Comparison of ENCODE assay signal across 8 mouse cellular contexts in genomic region chr3:146682140-146682651, GRCm38 (mm10). TPM values are rescaled to one million over a fixed set of nuclear protein-coding genes. Genes with fewer than 3 reads are reported as not detected.
DNase-seq lines count a peak whose midpoint lies in the region; ATAC-seq and TF ChIP-seq lines count a peak whose summit lies in the region.

No protein-coding gene starts in this region.

- 21% methylated on average over 13 of the region's 13 CpGs for WGBS in kidney, adult 2 months
- WGBS in stomach, embryonic 14.5 days: 42% methylated on average over 13 of the region's 13 CpGs

- peak; percentile 15 for DNase-seq in embryo, embryonic 10 days (ENCODE audit: low spot score)
- no peak for DNase-seq in embryo, embryonic 9.5 days (ENCODE audit: extremely low spot score)
- DNase-seq in embryo, embryonic 11 days: peak; percentile 50
- DNase-seq in heart, adult 8-10 months (ENCODE audit: low spot score): peak; percentile 52
- peak; percentile 72 for DNase-seq in kidney, adult 2 months
- DNase-seq in left cerebral cortex, postnatal 36 days (ENCODE audit: low spot score in 2 of 2): peak; percentile 48 to 60

- H3K27ac ChIP-seq in kidney, adult 2 months (ENCODE audit: insufficient read depth, low read depth, low read length): no peak overlapping the region; the same call in 1 of the 2 replicates
- H3K27ac ChIP-seq in stomach, embryonic 14.5 days (ENCODE audit: low read length): peak overlapping the region; percentile 18; the same call in 1 of the 2 replicates

- no peaks in the 10 kb centered on the region for H3K9me3 ChIP-seq in stomach, embryonic 14.5 days (ENCODE audit: control insufficient read depth, low read depth, low read length)

- no peaks in the 10 kb centered on the region for H3K27me3 ChIP-seq in kidney, adult 2 months (replicated peaks; ENCODE audit: control insufficient read depth, insufficient read depth, low read length)
- no peaks in the 10 kb centered on the region for H3K27me3 ChIP-seq in stomach, embryonic 14.5 days (ENCODE audit: control insufficient read depth, insufficient read depth, low read length)

- no peaks in the 10 kb centered on the region; the same call in 1 of the 2 replicates for H3K4me1 ChIP-seq in kidney, adult 2 months (ENCODE audit: control insufficient read depth, insufficient read depth, low read length)
- peaks cover 4% of the 10 kb centered on the region; the same call in 1 of the 2 replicates for H3K4me1 ChIP-seq in stomach, embryonic 14.5 days (ENCODE audit: control insufficient read depth, insufficient read depth, low read length)

- peak overlapping the region; percentile 18 for H3K4me3 ChIP-seq in kidney, adult 2 months (ENCODE audit: insufficient read depth, low read depth, low read length)
- peak overlapping the region; percentile 10; the same call in 1 of the 2 replicates for H3K4me3 ChIP-seq in stomach, embryonic 14.5 days (ENCODE audit: low read depth, low read length)

- H3K9ac ChIP-seq in stomach, embryonic 14.5 days (replicated peaks; ENCODE audit: low read depth, low read length): no peak overlapping the region; the same call in 1 of the 2 replicates

- no peaks in the 10 kb centered on the region for H3K36me3 ChIP-seq in kidney, adult 2 months (ENCODE audit: control insufficient read depth, insufficient read depth, low read length)
- no peaks in the 10 kb centered on the region for H3K36me3 ChIP-seq in stomach, embryonic 14.5 days (ENCODE audit: control insufficient read depth, insufficient read depth, low read length)

- H3K4me2 ChIP-seq in stomach, embryonic 14.5 days (replicated peaks; ENCODE audit: low read depth, low read length): peak overlapping the region; percentile 43

- intact Hi-C loops in left cerebral cortex, postnatal 36 days (cut with DNase I): loop anchor here (5.0 kb wide), 1 partner anchor 115 kb away; no protein-coding TSS in a partner anchor

- TF ChIP-seq CTCF in kidney, adult 2 months (conservative IDR thresholded peaks at IDR 0.05; ENCODE audit: insufficient read depth, insufficient read length, low read depth, low read length): no peak

- TF ChIP-seq POLR2A in kidney, adult 2 months (IDR thresholded peaks at IDR 0.05; ENCODE audit: low read depth, low read length): no peak

- peak; percentile 54 for ATAC-seq in megakaryocyte-erythroid progenitor cell, adult 5-6 weeks (replicated peaks; ENCODE audit: low FRiP score, low TSS enrichment, poor library complexity, severe bottlenecking)
- no peak for ATAC-seq in stomach, embryonic 14.5 days (ENCODE audit: insufficient number of reproducible peaks, insufficient read depth, low FRiP score, low read depth)

RNA-seq across cellular contexts. Expression of gene Samd13, which starts 3.2 kb away (rescaled TPM):
- 1 to 10 TPM; 2.4 to 3.9 (median 3.2) TPM for total RNA-seq in heart, adult 8-10 months (2022)
- polyA plus RNA-seq in kidney, adult 2 months (2012; rRNA removed): 0.11 and 0.27 TPM in 2 replicates
- total RNA-seq in left cerebral cortex, postnatal 36 days (2021): under 1 TPM; 0.20 to 0.95 TPM
- 6.9 and 8.6 TPM in 2 replicates for total RNA-seq in megakaryocyte-erythroid progenitor cell, adult 5-6 weeks (2014; fragmentation: Nextera tagmentation)
- 3.6 and 5.7 TPM in 2 replicates for total RNA-seq in megakaryocyte-erythroid progenitor cell, adult 5-6 weeks (2017)
- polyA plus RNA-seq in stomach, embryonic 14.5 days (2014; fragmentation: Nextera tagmentation; extraction: Ambion mirVana): 0.46 and 1.00 TPM in 2 replicates

RNA-seq across cellular contexts. Expression of gene 4930503B20Rik, which starts 31.1 kb away (rescaled TPM):
- under 1 TPM in 1 of 4 experiments, not detected in 3; 0.16 TPM for total RNA-seq in heart, adult 8-10 months (2022)
- polyA plus RNA-seq in kidney, adult 2 months (2012; rRNA removed): not detected in 2 replicates
- not detected for total RNA-seq in left cerebral cortex, postnatal 36 days (2021)
- total RNA-seq in megakaryocyte-erythroid progenitor cell, adult 5-6 weeks (2014; fragmentation: Nextera tagmentation): not detected in 2 replicates
- total RNA-seq in megakaryocyte-erythroid progenitor cell, adult 5-6 weeks (2017): not detected in 2 replicates
- not detected in 2 replicates for polyA plus RNA-seq in stomach, embryonic 14.5 days (2014; fragmentation: Nextera tagmentation; extraction: Ambion mirVana)
